Mouse (Mus musculus) heart, postnatal 36 days (tissue): ENCODE measurements around the gene Plch1. TPM values are rescaled to one million over a fixed set of nuclear protein-coding genes. Genes with fewer than 3 reads are reported as not detected.
A peak's percentile ranks its signal among the peaks of the same experiment; 100 is the strongest.

Experiments
- DNase-seq, 2 experiments: peaks; one replicate each; pipeline ENCODE4 v3.0.0; 2021 to 2022
- intact Hi-C: fragments of 180-260 bp; cut with DNase I; formaldehyde crosslinking; loops from one replicate; pipeline ENCODE4 v1.15.1; 2025
- total RNA-seq, 2 experiments: library from RNA; stranded (reverse); gene quantifications; 2 replicates each; pipeline ENCODE4 v1.2.3; 2021

Plch1 gene
- total RNA-seq, 2 experiments from 2014 or later: 0.08 to 0.27 TPM

DNA sequence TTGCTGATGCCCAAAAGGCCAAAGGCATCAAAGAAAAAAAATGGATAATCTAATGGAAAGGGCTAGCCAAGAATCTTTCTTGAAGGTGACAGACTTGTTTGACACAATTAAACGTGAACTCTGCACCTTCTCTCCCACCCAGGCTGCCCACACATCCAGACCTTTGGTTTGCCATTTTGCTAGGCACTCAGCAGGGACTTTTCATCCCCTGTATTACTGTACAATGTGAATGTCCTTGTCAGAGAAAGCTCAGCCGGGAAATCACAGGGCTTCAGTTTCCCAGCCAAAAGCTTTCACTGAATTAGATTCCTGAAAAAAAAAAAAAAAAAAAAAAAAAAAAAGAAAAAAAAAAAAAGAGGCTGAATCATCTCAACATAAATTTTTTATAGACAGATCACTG lies 34.2 kb downstream of the Plch1 start:
- DNase-seq: no peak
- intact Hi-C loops: no loop called here

DNA sequence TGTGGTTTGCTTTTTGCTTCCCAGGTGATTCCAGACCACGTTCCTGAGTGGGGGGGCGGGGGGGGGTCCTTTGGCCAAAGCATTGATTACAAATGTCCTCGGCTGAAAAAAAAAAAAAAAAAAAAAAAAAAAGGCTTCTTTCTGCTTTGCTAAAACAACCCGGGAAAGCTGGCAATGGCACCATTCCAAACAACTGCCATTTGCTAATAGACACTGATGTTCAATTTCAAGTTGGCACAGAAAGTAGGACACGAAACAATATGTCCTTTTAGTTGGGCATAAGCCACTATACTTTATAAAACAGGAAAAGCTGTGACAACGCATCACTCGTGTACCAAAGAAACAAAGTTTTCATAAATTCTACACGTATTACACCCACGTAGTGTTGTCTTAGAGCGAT lies 36.6 kb downstream of the Plch1 start:
- intact Hi-C loops: no loop called here
- no peak for DNase-seq

DNA sequence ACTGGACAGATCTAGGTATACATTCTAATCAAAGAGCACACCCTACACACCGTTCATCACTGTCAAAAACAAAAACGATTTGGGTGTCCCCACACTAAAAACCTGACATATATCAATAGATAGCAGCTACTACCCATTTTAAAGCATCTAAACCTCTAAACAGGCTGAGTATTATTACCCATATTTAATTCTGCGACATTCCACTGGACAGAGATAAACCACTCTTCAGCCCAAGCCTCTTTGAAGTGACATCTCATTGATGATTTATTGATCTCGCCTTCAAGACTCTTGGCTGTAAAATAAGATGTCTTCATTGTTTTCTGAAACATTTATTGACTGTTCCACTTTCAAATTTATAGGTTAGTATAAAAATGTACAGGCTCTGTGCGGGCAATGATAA lies 46.4 kb downstream of the Plch1 start:
- intact Hi-C loops: no loop called here
- DNase-seq: no peak

DNA sequence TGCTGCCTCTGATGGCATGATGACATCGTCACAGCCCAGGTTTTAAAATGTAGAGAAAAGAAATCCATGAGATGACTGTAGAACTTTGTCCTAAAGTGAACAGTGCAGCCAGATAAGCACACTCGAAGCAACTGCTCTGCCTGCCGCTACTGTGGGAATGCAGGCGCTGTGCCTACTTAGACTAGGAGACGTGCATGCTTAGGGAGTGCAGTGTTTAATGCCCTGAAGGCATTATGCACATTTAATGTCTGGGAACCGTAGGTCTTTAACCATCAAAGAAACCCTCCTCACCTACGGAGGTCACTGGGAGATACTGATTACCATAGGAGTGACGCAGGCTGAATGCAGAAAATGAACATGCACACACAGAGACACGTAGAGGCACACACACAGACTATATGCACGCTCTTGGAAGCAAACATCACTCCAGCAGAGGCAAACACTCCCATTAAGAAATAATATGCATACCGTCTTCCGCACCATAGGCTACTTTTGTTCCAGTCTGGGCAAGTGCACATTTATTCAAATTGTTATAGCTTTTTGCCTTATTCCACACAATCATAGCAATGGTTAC lies 48.1 kb downstream of the Plch1 start:
- intact Hi-C loops: no loop called here
- no peak for DNase-seq

- DNase-seq: no peak
- intact Hi-C loops: no loop called here
Measured at GRCm38 (mm10) chr3:63849765-63850346, 49.4 kb downstream of the Plch1 start.

GRCm38 (mm10) chr3:63844141-63844540 lies 55.1 kb downstream of the Plch1 start:
- intact Hi-C loops: no loop called here
- no peak for DNase-seq

DNA sequence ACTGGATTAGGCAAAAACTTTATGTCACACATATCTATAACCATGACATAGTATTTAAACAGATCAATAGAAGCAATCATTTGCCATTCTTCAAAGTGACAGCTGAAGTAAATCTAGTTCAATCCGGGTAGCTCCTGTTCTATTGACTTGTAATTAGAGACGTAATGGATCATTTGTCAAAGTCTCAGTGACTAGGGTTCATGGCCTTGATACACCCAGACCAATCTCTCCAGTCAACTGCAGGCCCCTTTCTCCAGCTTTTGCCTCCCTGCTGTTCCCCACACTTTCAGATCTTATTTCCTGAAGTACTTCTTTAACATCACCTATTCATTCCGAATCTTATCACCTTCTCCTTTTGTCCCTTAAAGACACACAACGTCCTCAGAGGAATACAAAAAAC lies 56.8 kb downstream of the Plch1 start:
- intact Hi-C loops: no loop called here
- no peak for DNase-seq

GRCm38 (mm10) chr3:63837750-63838149 lies 61.5 kb downstream of the Plch1 start:
- intact Hi-C loops: no loop called here
- no peak for DNase-seq

DNA sequence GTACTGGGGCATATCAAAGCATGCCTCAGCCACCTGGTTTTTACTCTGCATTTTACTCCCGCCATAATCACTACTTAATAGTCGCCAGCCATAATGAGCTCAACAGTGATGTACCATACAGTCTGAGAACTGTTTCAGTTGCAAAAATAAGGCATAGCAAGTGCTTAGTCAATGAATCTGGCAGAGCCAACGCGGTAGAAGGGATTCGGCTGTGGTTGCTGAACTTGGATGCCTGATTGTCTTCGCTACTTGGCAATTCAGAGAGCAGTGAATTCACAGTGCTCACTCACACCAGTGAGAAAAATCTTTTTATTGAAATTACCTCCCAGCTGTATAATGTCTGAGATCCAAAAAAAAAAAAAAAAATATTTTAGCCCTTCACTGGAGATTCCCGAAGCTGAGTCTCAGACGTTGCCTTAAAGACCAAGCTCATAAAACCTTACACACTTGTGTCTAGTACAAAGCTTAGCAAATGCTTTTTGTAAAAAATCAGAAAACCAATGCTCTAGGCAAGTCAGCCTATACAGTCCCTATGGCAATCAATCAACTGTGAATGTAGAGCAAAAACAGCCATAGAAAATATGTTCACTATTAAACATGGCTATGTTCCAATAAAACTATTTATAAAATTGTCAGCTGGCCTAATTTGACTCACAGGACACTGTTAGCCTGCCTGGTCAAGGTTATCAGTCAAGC lies 62.2 kb downstream of the Plch1 start:
- no peak for DNase-seq
- intact Hi-C loops: no loop called here

DNA sequence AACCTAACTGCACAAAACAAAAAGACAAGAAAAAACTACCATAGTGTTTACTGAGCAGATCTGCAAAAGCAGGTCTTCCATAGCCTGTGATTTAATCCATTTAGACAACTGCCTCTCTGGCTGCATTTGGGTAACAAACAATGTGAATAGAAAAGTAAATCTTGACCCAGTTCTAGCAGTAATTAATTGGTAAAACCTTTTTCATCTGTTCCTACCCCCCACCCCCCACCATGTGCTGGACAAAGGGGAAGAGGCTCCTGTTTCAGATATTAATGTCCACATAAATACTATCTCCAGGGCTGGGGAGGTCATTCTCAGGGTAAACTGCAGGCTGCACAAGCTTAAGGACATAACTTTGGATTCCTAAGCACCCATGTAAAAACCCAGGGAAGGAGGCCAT lies 63.5 kb downstream of the Plch1 start:
- no peak for DNase-seq
- intact Hi-C loops: no loop called here

DNA sequence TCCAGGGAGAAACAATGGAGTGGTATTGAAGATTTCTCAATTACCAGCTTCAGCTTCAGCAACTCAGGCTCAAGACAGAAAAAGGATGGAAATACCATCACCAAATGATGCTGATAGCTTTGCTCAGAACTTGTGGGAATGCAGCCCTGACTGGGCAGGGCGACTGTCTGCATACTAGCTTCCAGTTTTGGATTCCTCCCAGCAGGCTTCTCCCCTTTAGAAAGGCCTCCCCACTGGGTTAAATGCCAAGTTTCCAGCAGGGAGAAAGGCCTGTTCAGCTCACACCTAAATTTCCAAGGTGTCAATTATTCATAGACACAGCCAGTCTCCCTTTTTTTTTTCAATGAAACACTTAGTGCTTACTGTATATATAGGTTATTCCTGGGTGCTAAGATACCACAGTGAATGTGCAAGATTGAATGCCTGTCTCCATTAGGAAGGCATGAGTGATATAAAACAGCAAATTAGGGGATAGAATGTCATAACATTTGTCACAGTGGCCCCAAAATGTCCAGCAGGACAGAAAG lies 75.3 kb downstream of the Plch1 start:
- intact Hi-C loops: no loop called here
- peak in 1 of 2 experiments; percentile 3 for DNase-seq

- intact Hi-C loops: no loop called here
- DNase-seq: no peak
Measured at GRCm38 (mm10) chr3:63822631-63823030, 76.6 kb downstream of the Plch1 start.

DNA sequence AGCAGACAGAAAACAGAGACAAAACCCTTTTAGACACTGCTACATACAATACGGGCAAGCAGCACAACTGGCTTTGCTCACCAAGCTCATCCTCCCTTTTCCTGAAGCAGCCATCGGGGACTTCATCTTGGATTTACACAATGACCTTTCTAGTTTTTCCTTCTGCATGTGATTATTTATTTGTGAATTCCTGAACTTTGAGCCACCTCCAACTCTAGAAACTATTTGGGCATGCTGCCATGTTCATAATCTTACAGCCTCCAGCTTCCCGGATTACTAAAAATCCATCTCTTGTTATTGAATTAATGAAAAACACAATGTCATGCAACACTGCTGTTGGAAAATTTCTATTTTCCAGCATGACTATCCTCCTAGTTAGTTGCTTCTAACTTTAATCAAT lies 84.1 kb downstream of the Plch1 start:
- no peak for DNase-seq
- intact Hi-C loops: no loop called here

- intact Hi-C loops: no loop called here
- DNase-seq: no peak
Measured at GRCm38 (mm10) chr3:63814203-63814602, 85.1 kb downstream of the Plch1 start.

- DNase-seq: no peak
- intact Hi-C loops: no loop called here
Measured at GRCm38 (mm10) chr3:63806906-63807305, 92.4 kb downstream of the Plch1 start.

GRCm38 (mm10) chr3:63805496-63805895 lies 93.8 kb downstream of the Plch1 start:
- intact Hi-C loops: no loop called here
- no peak for DNase-seq

GRCm38 (mm10) chr3:63800685-63801084 lies 98.6 kb downstream of the Plch1 start:
- intact Hi-C loops: no loop called here
- DNase-seq: no peak

DNA sequence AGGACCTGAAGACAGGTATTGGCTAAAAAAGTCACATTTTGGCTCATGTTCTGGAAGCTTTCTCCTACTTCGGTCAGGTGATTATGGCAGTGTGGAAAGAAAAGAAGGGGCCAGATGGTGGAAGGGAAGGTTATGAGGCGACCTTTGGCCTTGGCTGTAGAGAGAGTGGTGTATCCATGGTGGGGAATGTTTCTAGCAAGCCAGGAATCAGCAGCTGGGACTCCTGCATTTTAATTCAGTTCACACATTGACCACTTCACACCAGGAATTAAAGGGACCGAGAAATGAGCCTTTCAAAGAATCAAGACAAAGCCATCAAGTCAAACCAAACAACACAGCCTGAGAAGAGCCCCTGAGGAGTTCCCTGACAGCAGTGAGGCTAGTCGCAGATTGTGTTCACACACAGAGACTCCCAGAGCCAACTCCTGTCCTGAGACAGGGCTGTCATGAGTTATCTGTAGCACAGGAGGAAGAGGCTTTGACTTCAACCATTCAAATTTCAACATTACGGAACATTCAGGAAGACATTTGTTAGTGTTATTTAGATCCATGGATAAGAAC lies 112.4 kb downstream of the Plch1 start:
- DNase-seq: no peak
- intact Hi-C loops: no loop called here

- DNase-seq: peak; percentile 14
- intact Hi-C loops: no loop called here
Measured at GRCm38 (mm10) chr3:63772617-63773305, 126.5 kb downstream of the Plch1 start.

- intact Hi-C loops: no loop called here
- DNase-seq: no peak
Measured at GRCm38 (mm10) chr3:63760821-63761220, 138.5 kb downstream of the Plch1 start.

- intact Hi-C loops: no loop called here
- DNase-seq: no peak
Measured at GRCm38 (mm10) chr3:63740073-63740472, 159.2 kb downstream of the Plch1 start.
